23 mouse cellular contexts compared by ENCODE assay signal in the genomic region with DNA sequence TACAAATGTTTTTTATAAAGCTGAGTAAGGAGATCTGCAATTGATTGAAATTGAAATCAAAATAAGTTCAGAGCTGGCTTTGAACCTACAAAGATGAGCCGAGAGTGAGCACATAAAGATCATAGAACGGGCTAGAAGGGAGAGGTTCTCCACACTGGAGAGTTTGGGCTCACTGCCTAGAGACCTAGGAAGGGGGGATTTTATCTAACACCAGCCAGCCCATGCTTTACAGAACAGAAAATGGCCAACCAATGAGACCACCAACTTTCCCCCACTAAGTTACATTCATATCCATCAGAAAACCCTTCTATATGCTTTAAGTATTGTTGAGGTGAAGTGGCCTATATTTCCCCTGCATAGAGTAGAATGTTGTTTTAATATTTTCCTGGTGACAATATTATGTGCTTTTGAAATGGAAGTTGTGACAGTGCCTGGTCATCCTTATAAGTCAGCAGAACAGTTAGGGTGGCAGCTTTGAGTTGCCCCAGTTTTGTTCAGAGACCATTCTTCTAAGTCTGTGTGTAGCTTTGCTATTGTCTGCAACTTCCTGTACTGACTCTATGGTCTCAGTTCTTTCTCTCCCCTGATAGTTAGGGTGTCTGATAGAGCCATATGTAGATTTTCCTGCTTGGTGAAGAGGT.
DNase-seq lines count a peak whose midpoint lies in the region; TF ChIP-seq lines count a peak whose summit lies in the region.
"Had no signal": no experiment of that assay in that cellular context is flagged by ENCODE, and none has a peak within 500 bp of the region (broad histone marks: within the 10 kb centered on the region; RNA-seq: fewer than 3 reads in every experiment).

No protein-coding gene starts in this region.

- H3K27ac ChIP-seq in spleen, adult 2 months (ENCODE audit: insufficient read depth, low read length), result peak overlapping the region; percentile 35; the same call in 1 of the 2 replicates
- H3K27ac ChIP-seq in CH12.LX (ENCODE audit: insufficient read depth, low read depth) (no peak overlapping the region), MEL (ENCODE audit: control insufficient read depth, low read depth, low read length) (peak overlapping the region; percentile 72)
- H3K27ac ChIP-seq: embryonic facial prominence, embryonic 13.5 days; embryonic facial prominence, embryonic 15.5 days; forebrain, embryonic 10.5 days; forebrain, embryonic 12.5 days had no signal

- intact Hi-C loops in left cerebral cortex, postnatal 10 days (cut with DNase I), result no loop called here

- TF ChIP-seq RAD21 in CH12.LX (IDR thresholded peaks at IDR 0.05; ENCODE audit: low read depth, low read length), result no peak
- no peak for TF ChIP-seq RAD21 in MEL (IDR thresholded peaks at IDR 0.05; ENCODE audit: low read depth, low read length)

- H3K9me3 ChIP-seq in CH12.LX (replicated peaks; ENCODE audit: low read length) (peaks cover 5% of the 10 kb centered on the region), MEL (replicated peaks; ENCODE audit: insufficient read depth, low read length) (no peaks in the 10 kb centered on the region)
- H3K9me3 ChIP-seq: embryonic facial prominence, embryonic 13.5 days; embryonic facial prominence, embryonic 15.5 days; forebrain, embryonic 10.5 days; forebrain, embryonic 12.5 days; G1E had no signal

- no peak overlapping the region for H3K4me2 ChIP-seq in CH12.LX (ENCODE audit: insufficient read depth, low read depth, poor library complexity, severe bottlenecking)
- H3K4me2 ChIP-seq: embryonic facial prominence, embryonic 13.5 days; embryonic facial prominence, embryonic 15.5 days; forebrain, embryonic 12.5 days had no signal

- H3K9ac ChIP-seq in CH12.LX (ENCODE audit: insufficient read depth, low read depth) (no peak overlapping the region), MEL (ENCODE audit: control insufficient read depth, low read depth, low read length, poor library complexity, severe bottlenecking) (peak overlapping the region; percentile 23; the same call in 1 of the 2 replicates)
- H3K9ac ChIP-seq: embryonic facial prominence, embryonic 13.5 days; embryonic facial prominence, embryonic 15.5 days; forebrain, embryonic 12.5 days had no signal

- no peaks in the 10 kb centered on the region for H3K36me3 ChIP-seq in spleen, adult 2 months (ENCODE audit: control insufficient read depth, insufficient read depth, low read length)
- H3K36me3 ChIP-seq in CH12.LX (replicated peaks in 1 of 2; ENCODE audit: control insufficient read depth in 1 of 2, insufficient read depth in 1 of 2, low read length in 1 of 2), result peaks cover 0 to 2% of the 10 kb centered on the region in 2 experiments
- peaks cover 0 to 46% of the 10 kb centered on the region in 2 experiments; a peak in 2 of 4 replicates for H3K36me3 ChIP-seq in MEL (ENCODE audit: control insufficient read depth in 1 of 2, insufficient read depth in 2 of 2, low read length in 2 of 2)
- H3K36me3 ChIP-seq: embryonic facial prominence, embryonic 13.5 days; embryonic facial prominence, embryonic 15.5 days; forebrain, embryonic 10.5 days; forebrain, embryonic 12.5 days; G1E had no signal

- H3K27me3 ChIP-seq in spleen, adult 2 months (ENCODE audit: control insufficient read depth, insufficient read depth, low read length), result no peaks in the 10 kb centered on the region
- no peaks in the 10 kb centered on the region for H3K27me3 ChIP-seq in CH12.LX (replicated peaks)
- no peaks in the 10 kb centered on the region for H3K27me3 ChIP-seq in MEL (ENCODE audit: control insufficient read depth in 1 of 2, insufficient read depth in 2 of 2, low read length in 2 of 2)
- H3K27me3 ChIP-seq: embryonic facial prominence, embryonic 13.5 days; embryonic facial prominence, embryonic 15.5 days; forebrain, embryonic 12.5 days had no signal

- WGBS in spleen, adult 2 months, result 88% methylated on average over 2 of the region's 2 CpGs

- no peak for DNase-seq in spleen, adult 2 months (ENCODE audit: low read depth in 1 of 2, low spot score in 2 of 2)
- no peak for DNase-seq in spleen, postnatal 10 days (ENCODE audit: low spot score in 2 of 2)
- DNase-seq in CH12.LX (ENCODE audit: extremely low read depth) (no peak), MEL (ENCODE audit: low read depth, low spot score) (peak; percentile 40)
- peak; percentile 56 for DNase-seq in naive thymus-derived CD4-positive, alpha-beta T cell, adult 2 months (ENCODE audit: low read depth)
- no peak for DNase-seq in heart, postnatal 4 days
- DNase-seq in left cerebral cortex, postnatal 10 days (ENCODE audit: extremely low spot score in 1 of 2, low spot score in 2 of 2), result no peak
- DNase-seq: adrenal gland, adult 2 months; adrenal gland, postnatal 10 days; adrenal gland, postnatal 25 days; cerebellum, adult 11 months; cerebellum, adult 18-20 months; cerebellum, adult 8-10 months; cerebellum, adult 9-11 months; cerebellum, postnatal 14 days; cerebellum, postnatal 36 days; embryo, embryonic 11 days had no signal

- TF ChIP-seq CTCF in spleen, adult 2 months (IDR thresholded peaks at IDR 0.05; ENCODE audit: extremely low read depth, insufficient read depth, insufficient read length, insufficient replicate concordance), result no peak
- TF ChIP-seq CTCF in CH12.LX (conservative IDR thresholded peaks at IDR 0.05 in 1 of 2, IDR thresholded peaks at IDR 0.05 in 1 of 2; ENCODE audit: low read depth in 2 of 2, low read length in 2 of 2) (no peak), MEL (IDR thresholded peaks at IDR 0.05 in 2 of 3, conservative IDR thresholded peaks at IDR 0.05 in 1 of 3; ENCODE audit: control insufficient read depth in 1 of 3, insufficient read depth in 1 of 3, low read depth in 2 of 3, low read length in 3 of 3, poor library complexity in 1 of 3, severe bottlenecking in 1 of 3) (no peak)

- TF ChIP-seq EP300 in CH12.LX (IDR thresholded peaks at IDR 0.05; ENCODE audit: low read length) (no peak), MEL (IDR thresholded peaks at IDR 0.05; ENCODE audit: low read depth in 1 of 2, low read length in 2 of 2) (no peak)

- H3K79me2 ChIP-seq in CH12.LX (replicated peaks; ENCODE audit: control insufficient read depth, extremely low read depth, insufficient read depth, poor library complexity, severe bottlenecking), result no peaks in the 10 kb centered on the region
- no peaks in the 10 kb centered on the region for H3K79me2 ChIP-seq in MEL (ENCODE audit: control insufficient read depth, insufficient read depth, low read length, poor library complexity)

- no peak for TF ChIP-seq POLR2A in spleen, adult 2 months (IDR thresholded peaks at IDR 0.05; ENCODE audit: low read depth, low read length)
- TF ChIP-seq POLR2A in CH12.LX (IDR thresholded peaks at IDR 0.05; ENCODE audit: low read depth, low read length) (peak; percentile 63), MEL (IDR thresholded peaks at IDR 0.05; ENCODE audit: control insufficient read depth in 1 of 2, insufficient read depth in 1 of 2, low read depth in 1 of 2, low read length in 2 of 2, poor library complexity in 1 of 2) (no peak)

- dilution Hi-C loops in CH12.LX (cut with MboI; ENCODE audit: extremely low pct_ligation_motif_present, extremely low pct_unique_long_range_greater_than_20kb, low sequenced_read_pairs), result no loop called here

- H3K4me3 ChIP-seq in spleen, adult 2 months (ENCODE audit: extremely low read depth, insufficient read depth, insufficient read length), result no peak overlapping the region
- H3K4me3 ChIP-seq in CH12.LX (replicated peaks in 1 of 3; ENCODE audit: low read depth in 2 of 3, low read length in 2 of 3, poor library complexity in 1 of 3) (no peak overlapping the region), MEL (ENCODE audit: control insufficient read depth in 1 of 2, insufficient read depth in 1 of 2, low read depth in 2 of 2, low read length in 2 of 2) (no peak overlapping the region)
- H3K4me3 ChIP-seq: embryonic facial prominence, embryonic 13.5 days; embryonic facial prominence, embryonic 15.5 days; erythroblast, embryonic 14.5 days; forebrain, embryonic 10.5 days; forebrain, embryonic 12.5 days had no signal

- in situ Hi-C loops in CH12.LX (cut with MboI; ENCODE audit: low pct_ligation_motif_present, low pct_unique_long_range_greater_than_20kb, low sequenced_read_pairs), result no loop called here

- H3K4me1 ChIP-seq in spleen, adult 2 months (ENCODE audit: control insufficient read depth, insufficient read depth, insufficient read length), result peaks cover 4% of the 10 kb centered on the region; the same call in 1 of the 2 replicates
- peaks cover 9 to 42% of the 10 kb centered on the region in 2 experiments; a peak in 3 of 4 replicates for H3K4me1 ChIP-seq in CH12.LX (ENCODE audit: control insufficient read depth in 1 of 2, insufficient read depth in 2 of 2)
- H3K4me1 ChIP-seq in MEL (ENCODE audit: control insufficient read depth in 1 of 2, insufficient read depth in 2 of 2, low read length in 2 of 2), result peaks cover 21 to 32% of the 10 kb centered on the region in 2 experiments
- H3K4me1 ChIP-seq: embryonic facial prominence, embryonic 13.5 days; embryonic facial prominence, embryonic 15.5 days; forebrain, embryonic 10.5 days; forebrain, embryonic 12.5 days had no signal

TF ChIP-seq in CH12.LX, 34 proteins besides CTCF, POLR2A, EP300 and RAD21:
- no peak for TF ChIP-seq MXI1 (IDR thresholded peaks at IDR 0.05; ENCODE audit: low read depth, low read length)
- no peak for TF ChIP-seq RCOR1 (conservative IDR thresholded peaks at IDR 0.05; ENCODE audit: low read depth, low read length)
- no peak for TF ChIP-seq USF2 (conservative IDR thresholded peaks at IDR 0.05; ENCODE audit: low read depth, low read length)
- TF ChIP-seq ZMIZ1 (IDR thresholded peaks at IDR 0.05; ENCODE audit: low read depth, low read length), result peak; percentile 99
- TF ChIP-seq NELFE (IDR thresholded peaks at IDR 0.05; ENCODE audit: low read depth, low read length), result 0 out of 2 replicates have a peak, but pooled peaks have one; percentile 17
- no peak for TF ChIP-seq MAFK (IDR thresholded peaks at IDR 0.05; ENCODE audit: insufficient replicate concordance, low read length)
- TF ChIP-seq POLR2AphosphoS2 (IDR thresholded peaks at IDR 0.05; ENCODE audit: low read depth, low read length), result peak; percentile 49; the same call in 1 of the 2 replicates
- TF ChIP-seq TBP (conservative IDR thresholded peaks at IDR 0.05; ENCODE audit: low read depth, low read length), result peak; percentile 93

TF ChIP-seq in MEL, 35 proteins besides CTCF, POLR2A, EP300 and RAD21:
- TF ChIP-seq MYC (IDR thresholded peaks at IDR 0.05; ENCODE audit: low read depth, low read length) (no peak), SIN3A (IDR thresholded peaks at IDR 0.05; ENCODE audit: low read length) (0 out of 2 replicates have a peak, but pooled peaks have one; percentile 3), TBP (IDR thresholded peaks at IDR 0.05; ENCODE audit: low read depth, low read length) (peak; percentile 65; the same call in 1 of the 2 replicates), GATA1 (IDR thresholded peaks at IDR 0.05; ENCODE audit: low read depth, low read length) (no peak), TCF12 (IDR thresholded peaks at IDR 0.05; ENCODE audit: low read depth, low read length) (no peak), GABPA (IDR thresholded peaks at IDR 0.05; ENCODE audit: low read depth, low read length) (no peak)

Comparison
In these comparisons a context has a peak if more than half of its experiments do, and no peak if none do; other contexts are left out.
1. DNase-seq: peak in MEL (single experiment) and naive thymus-derived CD4-positive, alpha-beta T cell, adult 2 months (single experiment); none in spleen, adult 2 months (0 of 2), spleen, postnatal 10 days (0 of 2), CH12.LX (single experiment), heart, postnatal 4 days (single experiment) and left cerebral cortex, postnatal 10 days (0 of 2).